Mouse (Mus musculus) heart, embryonic 13.5 days (tissue): ENCODE results near the gene Cabin1. TPM values are rescaled to one million over a fixed set of nuclear protein-coding genes. Genes with fewer than 3 reads are reported as not detected.
A peak's percentile ranks its signal among the peaks of the same experiment; 100 is the strongest.

Experiments used
- ATAC-seq: fragments of 200-750 bp; cut with Nextera tagmentation; 2 replicates; pipeline ENCODE4 v1.8.0; 2017; ENCODE audit warnings: moderate TSS enrichment; ENCODE audit not compliant: insufficient number of reproducible peaks, low FRiP score, low TSS enrichment; ENCODE audit errors: extremely low read depth
- H3K27ac ChIP-seq: fragments of 300-500 bp; sonication (generic); replicated peaks from 2 replicates; pipeline ENCODE4 v1.5.1; 2015; ENCODE audit warnings: moderate library complexity, mild to moderate bottlenecking, inconsistent platforms
- H3K27me3 ChIP-seq: fragments of 300-500 bp; sonication (generic); replicated peaks from 2 replicates; pipeline ENCODE4 v1.6.1; 2015; ENCODE audit warnings: mild to moderate bottlenecking, inconsistent platforms
- H3K36me3 ChIP-seq: fragments of 300-500 bp; sonication (generic); 2 replicates; pipeline ENCODE4 v1.6.1; 2015; ENCODE audit warnings: mild to moderate bottlenecking, inconsistent platforms
- H3K4me1 ChIP-seq: fragments of 300-500 bp; sonication (generic); 2 replicates; pipeline ENCODE4 v1.6.1; 2015; ENCODE audit warnings: inconsistent platforms
- H3K4me2 ChIP-seq: fragments of 300-500 bp; sonication (generic); 2 replicates; pipeline ENCODE4 v1.6.1; 2015; ENCODE audit warnings: inconsistent platforms, mild to moderate bottlenecking, moderate library complexity
- H3K4me3 ChIP-seq: fragments of 300-500 bp; sonication (generic); 2 replicates; pipeline ENCODE4 v1.5.1; 2015; ENCODE audit warnings: moderate library complexity, mild to moderate bottlenecking, inconsistent platforms
- H3K9ac ChIP-seq: fragments of 300-500 bp; sonication (generic); 2 replicates; pipeline ENCODE4 v1.6.1; 2015; ENCODE audit warnings: inconsistent platforms, mild to moderate bottlenecking, moderate library complexity
- H3K9me3 ChIP-seq: fragments of 300-500 bp; sonication (generic); 2 replicates; pipeline ENCODE4 v1.6.1; 2016; ENCODE audit warnings: inconsistent platforms
- WGBS: fragments of 180-500 bp; shearing (Covaris S2); methylation state at CpG from one replicate; pipeline ENCODE4 v1.1.7; 2015; ENCODE audit warnings: mixed read lengths; 5-methylcytosine and 5-hydroxymethylcytosine counted together
- polyA plus RNA-seq: library from polyadenylated mRNA; unstranded; fragments of >200 nt; fragmentation: Nextera tagmentation; extraction: Ambion mirVana; gene quantifications from 2 replicates; pipeline ENCODE4 v1.2.1, GENCODE M21; 2015

Cabin1 gene
- polyA plus RNA-seq, 1 experiment from 2014 or later, result 24.3 TPM

DNA sequence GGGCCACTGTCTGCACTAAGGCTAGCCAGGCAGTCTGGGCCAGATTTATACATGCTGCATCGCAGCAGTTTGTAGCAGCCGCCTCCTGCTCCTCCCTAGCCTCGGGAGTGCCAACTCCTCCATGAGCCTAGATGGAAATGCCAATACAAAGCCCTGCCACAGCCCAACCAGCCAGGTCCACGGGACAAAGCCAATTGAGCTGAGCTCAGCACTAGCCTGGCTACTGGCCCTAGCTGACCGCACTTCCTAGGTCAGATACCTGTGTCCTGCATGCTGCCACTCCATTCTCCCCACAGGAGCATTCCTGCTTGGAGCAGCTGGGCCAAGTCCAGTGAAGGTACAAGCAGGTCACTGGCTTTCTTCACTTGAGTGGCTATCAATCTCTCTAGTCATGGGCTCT is 86.2 kb downstream of the Cabin1 start:
- H3K9me3 ChIP-seq, result no peaks in the 10 kb centered on the region
- no peak overlapping the region for H3K9ac ChIP-seq
- no peaks in the 10 kb centered on the region for H3K27me3 ChIP-seq
- no peak overlapping the region for H3K4me3 ChIP-seq
- H3K36me3 ChIP-seq, result peaks cover 55% of the 10 kb centered on the region
- no peak overlapping the region for H3K4me2 ChIP-seq
- peaks cover 20% of the 10 kb centered on the region for H3K4me1 ChIP-seq
- H3K27ac ChIP-seq, result no peak overlapping the region
- WGBS, result 82% methylated on average over 5 of the region's 5 CpGs
- no peak for ATAC-seq

DNA sequence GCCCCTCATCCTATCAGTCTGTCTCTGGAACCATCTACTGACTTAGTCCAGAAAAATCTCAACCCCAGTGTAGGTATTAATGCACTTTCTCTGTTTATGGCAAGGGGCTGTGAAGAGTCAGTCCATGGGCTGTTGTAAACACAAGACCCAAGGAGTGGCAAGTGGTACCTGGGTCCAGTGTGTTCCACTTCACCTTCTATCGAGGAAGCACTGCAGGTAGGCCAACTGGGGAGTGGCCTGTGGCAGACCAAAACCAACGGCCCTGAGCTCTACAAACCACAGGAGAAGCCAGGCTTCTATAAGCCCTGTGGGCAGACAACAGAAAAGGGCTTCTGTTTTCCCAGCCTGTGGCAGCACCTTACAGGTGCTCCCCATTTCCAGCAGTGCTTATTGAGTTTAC is 86.6 kb downstream of the Cabin1 start:
- Histone ChIP-seq H3K27ac (no peak overlapping the region), H3K4me2 (no peak overlapping the region), H3K36me3 (peaks cover 51% of the 10 kb centered on the region), H3K4me3 (no peak overlapping the region), H3K4me1 (peaks cover 20% of the 10 kb centered on the region), H3K9me3 (no peaks in the 10 kb centered on the region), H3K27me3 (no peaks in the 10 kb centered on the region), H3K9ac (no peak overlapping the region)
- no peak for ATAC-seq
- WGBS, result 88% methylated on average over 2 of the region's 2 CpGs

DNA sequence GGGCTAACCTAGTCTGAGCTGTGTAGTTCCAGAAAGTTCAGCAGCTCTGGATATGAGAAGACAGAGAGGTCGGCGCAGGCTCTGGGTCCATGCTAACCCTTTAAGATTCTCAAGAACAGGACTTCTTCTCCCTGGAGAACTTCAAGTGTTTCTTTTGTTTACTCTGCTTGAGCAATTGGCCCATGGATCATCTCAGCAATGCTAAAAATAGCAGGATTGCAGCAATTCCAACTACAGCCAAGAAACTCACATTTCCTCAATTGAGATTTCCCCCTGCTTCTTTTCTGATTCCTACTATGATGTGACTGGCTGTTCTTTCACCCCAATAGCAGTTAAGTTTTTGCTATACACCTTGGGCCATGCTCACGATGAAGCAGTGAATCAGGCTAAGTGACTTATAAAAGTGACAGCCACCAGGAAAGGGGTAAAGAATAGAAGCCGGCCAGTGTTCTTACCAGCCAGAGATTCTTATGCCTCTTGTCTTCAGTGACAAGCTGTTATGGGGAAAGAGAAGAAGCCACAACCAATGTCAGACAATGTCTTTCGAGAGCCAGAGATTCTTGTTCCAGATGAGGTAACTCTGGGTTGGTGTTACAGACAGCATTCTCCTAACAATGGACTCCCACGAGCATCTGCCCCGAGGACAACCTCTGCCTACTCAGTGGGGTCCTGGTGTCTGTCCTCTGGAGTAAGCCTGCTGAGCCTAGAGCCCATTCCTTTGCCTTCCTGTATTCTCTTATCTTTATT is 87.1 kb downstream of the Cabin1 start:
- H3K9ac ChIP-seq, result no peak overlapping the region
- H3K4me2 ChIP-seq, result no peak overlapping the region
- 70% methylated on average over 7 of the region's 7 CpGs for WGBS
- H3K36me3 ChIP-seq, result peaks cover 47% of the 10 kb centered on the region
- H3K4me1 ChIP-seq, result peaks cover 21% of the 10 kb centered on the region
- H3K9me3 ChIP-seq, result no peaks in the 10 kb centered on the region
- no peaks in the 10 kb centered on the region for H3K27me3 ChIP-seq
- no peak for ATAC-seq
- H3K4me3 ChIP-seq, result no peak overlapping the region
- peak overlapping the region; percentile 43 for H3K27ac ChIP-seq

DNA sequence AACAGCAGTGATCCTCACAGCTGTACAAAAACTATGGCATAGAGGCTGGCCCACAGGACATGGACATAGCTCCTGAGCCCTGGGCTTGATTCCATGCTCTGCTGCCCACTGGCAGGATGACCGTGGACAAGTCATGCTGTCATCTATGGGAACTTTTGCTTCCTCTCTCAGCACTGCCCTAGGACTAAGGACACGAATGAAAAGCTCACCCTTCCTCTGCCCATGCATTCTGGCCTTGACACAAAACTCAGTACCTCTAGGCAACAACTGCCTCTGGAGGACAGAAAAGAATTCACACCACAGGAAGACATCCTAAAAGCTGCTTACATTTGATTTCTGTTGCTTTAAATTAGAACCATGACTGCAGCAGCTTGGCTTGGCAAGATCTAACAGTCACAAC is 87.9 kb downstream of the Cabin1 start:
- no peaks in the 10 kb centered on the region for H3K9me3 ChIP-seq
- H3K4me3 ChIP-seq, result no peak overlapping the region
- H3K36me3 ChIP-seq, result peaks cover 40% of the 10 kb centered on the region
- H3K9ac ChIP-seq, result no peak overlapping the region
- 90% methylated on average over 2 of the region's 2 CpGs for WGBS
- peaks cover 23% of the 10 kb centered on the region for H3K4me1 ChIP-seq
- H3K27me3 ChIP-seq, result no peaks in the 10 kb centered on the region
- H3K27ac ChIP-seq, result peak overlapping the region; percentile 43
- ATAC-seq, result no peak
- no peak overlapping the region for H3K4me2 ChIP-seq

DNA sequence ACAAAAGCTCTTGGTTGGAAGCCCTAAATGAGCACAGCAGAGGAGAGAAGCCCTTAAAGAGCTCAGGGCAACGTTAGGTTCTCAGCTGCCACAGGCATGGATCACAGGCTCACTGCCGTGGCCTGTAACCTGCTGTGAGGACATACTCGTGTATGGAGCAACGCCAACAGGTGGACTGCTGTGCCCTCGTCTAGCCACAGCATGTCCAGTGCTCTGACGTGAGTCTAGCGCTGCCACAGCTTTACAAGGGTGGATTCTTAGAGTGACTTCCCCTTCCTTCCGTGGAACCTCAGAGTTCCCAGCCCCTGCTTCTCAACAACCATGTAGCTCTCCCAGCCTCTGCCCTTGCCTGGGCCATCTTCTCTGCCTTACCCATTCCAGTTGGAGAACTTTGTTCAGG is 88.5 kb downstream of the Cabin1 start:
- Histone ChIP-seq H3K9me3 (no peaks in the 10 kb centered on the region), H3K4me2 (no peak overlapping the region), H3K4me3 (no peak overlapping the region), H3K27me3 (no peaks in the 10 kb centered on the region), H3K4me1 (peaks cover 23% of the 10 kb centered on the region), H3K27ac (no peak overlapping the region), H3K9ac (no peak overlapping the region), H3K36me3 (peaks cover 40% of the 10 kb centered on the region)
- WGBS, result 85% methylated on average over 8 of the region's 8 CpGs
- ATAC-seq, result no peak

DNA sequence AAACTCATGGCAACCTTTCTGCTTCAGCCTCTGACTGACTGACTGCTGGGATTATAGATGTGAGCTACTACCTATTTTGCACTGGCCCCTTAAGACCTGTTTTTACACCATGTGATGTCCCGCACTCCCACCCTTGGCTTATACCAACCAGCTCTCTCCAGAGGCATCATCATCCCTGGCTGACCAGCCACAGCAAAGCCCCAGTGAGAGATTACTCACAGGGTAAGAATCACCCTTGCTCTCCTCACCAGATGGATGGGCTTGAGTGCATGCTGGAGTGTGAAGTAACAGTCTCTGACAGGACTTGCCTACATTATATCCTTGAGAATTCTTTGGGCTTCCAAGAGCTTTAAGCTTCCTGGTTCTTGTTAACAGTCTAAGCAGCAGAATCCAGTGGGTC is 94.2 kb downstream of the Cabin1 start:
- H3K9me3 ChIP-seq, result no peaks in the 10 kb centered on the region
- 97% methylated on average over 1 of the region's 1 CpGs for WGBS
- no peak for ATAC-seq
- H3K27ac ChIP-seq, result no peak overlapping the region
- H3K9ac ChIP-seq, result no peak overlapping the region
- peaks cover 22% of the 10 kb centered on the region for H3K4me1 ChIP-seq
- no peak overlapping the region for H3K4me3 ChIP-seq
- peaks cover 6% of the 10 kb centered on the region for H3K27me3 ChIP-seq
- H3K36me3 ChIP-seq, result peaks cover 35% of the 10 kb centered on the region
- H3K4me2 ChIP-seq, result no peak overlapping the region

DNA sequence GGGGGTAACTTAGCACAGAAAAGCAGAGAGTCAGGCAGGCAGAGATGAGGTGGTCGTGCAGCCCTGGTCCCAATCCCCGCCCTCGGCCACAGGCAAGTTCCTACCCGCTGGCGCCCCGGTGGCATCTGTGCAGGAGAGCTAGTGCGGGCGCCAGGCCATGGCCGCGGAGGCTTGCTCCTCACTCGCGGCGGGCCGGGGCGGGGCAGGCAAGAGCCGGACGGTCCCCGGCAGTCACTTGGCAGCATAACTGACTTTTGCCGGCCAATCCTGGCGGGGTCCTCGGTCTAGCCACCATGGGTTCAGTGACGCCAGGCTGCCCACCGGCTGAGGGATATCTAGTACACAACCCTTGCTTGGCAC is 96.2 kb downstream of the Cabin1 start:
- peak overlapping the region; percentile 92 for H3K4me2 ChIP-seq
- H3K9ac ChIP-seq, result peak overlapping the region; percentile 90
- H3K9me3 ChIP-seq, result no peaks in the 10 kb centered on the region
- peaks cover 6% of the 10 kb centered on the region for H3K27me3 ChIP-seq
- H3K4me1 ChIP-seq, result peaks cover 22% of the 10 kb centered on the region
- H3K4me3 ChIP-seq, result peak overlapping the region; percentile 84
- ATAC-seq, result no peak
- H3K36me3 ChIP-seq, result peaks cover 33% of the 10 kb centered on the region
- peak overlapping the region; percentile 85 for H3K27ac ChIP-seq
- WGBS, result 1% methylated on average over 23 of the region's 23 CpGs

DNA sequence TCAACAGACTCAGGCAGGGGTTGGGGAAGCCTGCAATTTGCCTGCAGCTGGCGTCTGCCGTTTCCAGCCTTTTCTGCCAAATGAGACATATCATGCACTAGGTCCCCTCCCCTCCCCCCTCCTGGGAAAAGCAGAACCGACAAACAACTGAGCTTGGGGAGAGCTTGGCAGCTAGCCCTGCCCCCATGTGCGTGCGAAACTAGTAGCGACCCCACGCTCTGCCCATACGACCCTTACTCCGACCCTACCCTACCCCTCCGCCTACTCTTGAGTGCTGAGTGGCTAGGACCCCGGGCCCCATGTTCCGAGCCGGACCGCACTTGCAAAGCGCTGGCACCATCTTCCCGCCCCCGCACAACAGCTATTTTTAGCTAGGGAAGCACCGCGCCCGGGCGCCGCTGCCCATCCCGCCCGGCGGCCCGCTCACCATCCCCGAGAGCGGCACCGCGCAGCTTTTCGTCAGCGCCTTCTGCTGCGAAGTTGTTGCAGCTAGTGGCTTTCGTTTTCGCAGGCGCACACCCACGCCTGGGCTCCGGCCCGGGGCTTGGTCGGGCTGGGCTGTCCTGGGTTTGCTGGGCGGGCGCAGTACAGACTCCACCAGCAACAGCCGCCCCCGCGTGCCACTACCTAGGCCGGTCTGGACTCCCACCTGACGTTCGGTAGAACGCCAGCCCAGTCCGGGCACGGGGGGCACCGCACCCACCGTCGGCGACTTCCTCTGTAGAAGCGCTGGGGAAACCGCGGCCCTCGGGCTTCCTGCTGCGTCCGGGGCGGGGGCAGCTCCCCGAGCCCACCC is 96.8 kb downstream of the Cabin1 start:
- Histone ChIP-seq H3K27ac (peak overlapping the region; percentile 85), H3K9ac (peak overlapping the region; percentile 90), H3K27me3 (peaks cover 6% of the 10 kb centered on the region), H3K4me1 (peaks cover 22% of the 10 kb centered on the region), H3K4me3 (peak overlapping the region; percentile 84), H3K36me3 (peaks cover 39% of the 10 kb centered on the region), H3K4me2 (peak overlapping the region; percentile 92), H3K9me3 (no peaks in the 10 kb centered on the region)
- ATAC-seq, result peak; percentile 66; the same call in 1 of the 2 replicates
- under 1% methylated on average over 62 of the region's 63 CpGs for WGBS

DNA sequence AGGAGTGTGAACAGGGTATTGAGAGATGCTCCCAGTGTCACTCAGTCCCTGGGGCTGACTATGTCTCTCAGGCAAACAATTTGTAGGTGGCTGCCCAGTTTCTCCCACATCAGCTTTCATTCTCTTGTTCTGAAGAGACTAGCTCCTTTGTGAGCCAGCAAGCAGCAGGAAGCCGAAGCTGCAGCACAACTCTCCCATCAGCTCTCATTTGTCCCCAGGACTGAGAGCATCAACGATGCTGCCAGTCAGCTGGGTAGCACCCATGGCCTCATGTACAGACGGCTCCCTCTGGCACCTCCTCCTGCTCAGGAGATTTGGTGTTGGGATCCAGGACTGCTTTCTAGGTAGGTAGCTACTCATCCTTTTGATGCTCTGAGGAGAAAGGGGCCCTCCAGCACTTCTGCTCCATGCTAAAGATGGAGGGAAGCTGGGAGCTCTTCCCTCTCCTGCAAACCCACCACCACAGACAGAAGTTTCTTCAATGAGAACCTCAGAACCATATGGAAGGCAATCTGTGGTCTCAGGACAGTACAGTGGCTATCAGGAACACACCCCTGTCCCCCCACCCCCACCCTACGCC is 97.6 kb downstream of the Cabin1 start:
- H3K27ac ChIP-seq, result peak overlapping the region; percentile 85
- no peak for ATAC-seq
- peak overlapping the region; percentile 92 for H3K4me2 ChIP-seq

DNA sequence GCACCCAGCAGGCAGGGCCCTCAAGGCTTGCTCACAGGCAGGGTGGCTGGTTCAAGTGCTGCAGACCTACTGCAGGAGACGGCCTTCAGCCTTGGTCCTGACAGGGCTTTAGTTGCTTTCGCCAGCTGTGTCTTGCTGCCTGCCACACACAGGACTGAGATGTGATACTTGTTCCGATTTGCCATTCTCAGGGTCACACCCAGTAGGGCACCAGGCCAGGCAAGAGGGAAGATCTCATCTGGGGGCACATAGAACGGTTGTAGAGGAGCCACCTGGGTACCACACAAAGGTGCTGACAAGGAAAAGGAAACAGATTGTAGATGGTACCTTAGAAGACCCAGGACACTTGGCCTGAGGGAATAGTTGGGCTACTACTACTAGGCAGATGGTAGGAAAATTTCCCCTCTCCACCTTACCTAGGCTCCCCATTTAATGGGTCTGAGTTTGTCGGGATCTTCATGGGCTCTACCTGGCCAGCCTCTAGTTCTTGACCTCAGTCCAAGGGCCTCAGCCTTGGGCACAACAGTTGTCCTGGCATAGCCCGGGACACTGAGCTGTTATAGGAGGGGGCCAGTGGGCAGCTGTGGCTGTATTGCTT is 99.4 kb downstream of the Cabin1 start:
- Histone ChIP-seq H3K4me1 (peaks cover 18% of the 10 kb centered on the region), H3K4me3 (no peak overlapping the region), H3K27me3 (peaks cover 6% of the 10 kb centered on the region), H3K27ac (no peak overlapping the region), H3K9ac (no peak overlapping the region), H3K9me3 (no peaks in the 10 kb centered on the region), H3K4me2 (no peak overlapping the region), H3K36me3 (peaks cover 48% of the 10 kb centered on the region)
- WGBS, result 92% methylated on average over 6 of the region's 6 CpGs
- no peak for ATAC-seq

More for the DNA sequence above, 97.6 kb downstream of the Cabin1 start:
- Histone ChIP-seq H3K27me3 (peaks cover 6% of the 10 kb centered on the region), H3K4me1 (peaks cover 18% of the 10 kb centered on the region), H3K4me3 (peak overlapping the region; percentile 84), H3K36me3 (peaks cover 46% of the 10 kb centered on the region), H3K9me3 (no peaks in the 10 kb centered on the region), H3K9ac (peak overlapping the region; percentile 90)
- 39% methylated on average over 4 of the region's 4 CpGs for WGBS

DNA sequence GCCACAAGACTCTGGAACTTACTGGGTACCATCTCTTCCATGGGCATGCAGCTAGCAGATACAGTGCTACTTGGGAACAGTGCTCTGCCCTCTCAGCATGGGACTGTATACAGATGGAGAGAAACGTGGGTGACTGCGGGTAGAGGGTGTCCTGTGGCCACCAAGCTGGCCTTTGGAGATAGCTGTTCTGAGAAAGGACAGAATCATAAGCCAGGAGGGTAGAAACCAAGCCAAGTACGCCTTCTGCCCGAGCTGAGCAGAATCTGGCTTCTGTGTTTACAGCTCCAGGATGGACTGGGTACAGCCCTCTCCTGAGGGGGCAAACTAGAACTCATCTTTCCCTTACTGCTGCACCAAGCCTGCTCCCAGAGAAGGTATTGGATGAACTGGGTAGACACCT is 101.6 kb downstream of the Cabin1 start:
- Histone ChIP-seq H3K9ac (no peak overlapping the region), H3K9me3 (no peaks in the 10 kb centered on the region), H3K4me1 (peaks cover 11% of the 10 kb centered on the region), H3K4me2 (no peak overlapping the region), H3K36me3 (peaks cover 64% of the 10 kb centered on the region), H3K27ac (no peak overlapping the region), H3K27me3 (no peaks in the 10 kb centered on the region), H3K4me3 (no peak overlapping the region)
- no peak for ATAC-seq
- WGBS, result 88% methylated on average over 4 of the region's 4 CpGs
